Mouse (Mus musculus) left cerebral cortex, adult 2 months (tissue): Measurements from ENCODE around the gene Uhrf1. TPM values are rescaled to one million over a fixed set of nuclear protein-coding genes. Genes with fewer than 3 reads are reported as not detected.

Source experiments
- DNase-seq, 2 experiments: peaks; one replicate each; pipeline ENCODE4 v3.0.0; 2021 to 2022; ENCODE audit warnings: low spot score in 2 of 2, mixed read lengths in 1 of 2; ENCODE audit errors: extremely low spot score in 1 of 2
- H3K27ac ChIP-seq: fragments of 200-600 bp; 2 replicates; pipeline ENCODE4 v1.8.1; 2022
- H3K4me3 ChIP-seq: fragments of 200-600 bp; 2 replicates; pipeline ENCODE4 v1.8.1; 2022
- CTCF ChIP-seq: fragments of 200-600 bp; IDR thresholded peaks from 2 replicates; pipeline ENCODE4 v1.8.1; 2022; ENCODE audit warnings: antibody characterized with exemption, mild to moderate bottlenecking, moderate library complexity
- intact Hi-C: fragments of 180-260 bp; cut with DNase I; formaldehyde crosslinking; loops from one replicate; pipeline ENCODE4 v1.15.1; 2025
- total RNA-seq, 2 experiments: library from RNA; stranded (reverse); gene quantifications; 2 replicates each; pipeline ENCODE4 v1.2.3; 2021

Gene Uhrf1
- total RNA-seq, 2 experiments from 2014 or later: 0.70 to 0.91 TPM

DNA sequence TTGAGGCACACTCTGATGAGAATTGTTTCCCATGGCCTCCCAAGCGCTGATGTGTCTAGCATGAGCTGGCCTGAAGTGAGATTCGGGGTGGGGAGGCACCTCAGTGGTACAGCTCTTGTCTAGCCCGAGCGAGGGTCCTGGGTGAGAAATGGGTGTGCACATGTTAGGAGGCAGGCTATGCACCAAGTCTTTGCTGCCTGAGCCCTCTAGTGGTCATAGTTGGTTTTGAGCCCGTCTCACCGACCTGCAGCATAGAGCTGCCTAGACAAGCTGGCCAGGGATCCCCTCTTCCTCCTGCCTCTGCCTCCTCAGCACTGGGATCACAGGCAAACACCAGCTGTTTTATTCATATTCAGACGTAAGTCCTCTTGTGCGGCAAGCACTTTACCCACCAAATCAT is 39.1 kb upstream of the Uhrf1 start:
- peak; percentile 80 to 82 for DNase-seq
- Histone ChIP-seq H3K4me3 (no peak overlapping the region), H3K27ac (no peak overlapping the region)
- TF ChIP-seq CTCF: peak; percentile 79
- intact Hi-C loops: no loop called here

DNA sequence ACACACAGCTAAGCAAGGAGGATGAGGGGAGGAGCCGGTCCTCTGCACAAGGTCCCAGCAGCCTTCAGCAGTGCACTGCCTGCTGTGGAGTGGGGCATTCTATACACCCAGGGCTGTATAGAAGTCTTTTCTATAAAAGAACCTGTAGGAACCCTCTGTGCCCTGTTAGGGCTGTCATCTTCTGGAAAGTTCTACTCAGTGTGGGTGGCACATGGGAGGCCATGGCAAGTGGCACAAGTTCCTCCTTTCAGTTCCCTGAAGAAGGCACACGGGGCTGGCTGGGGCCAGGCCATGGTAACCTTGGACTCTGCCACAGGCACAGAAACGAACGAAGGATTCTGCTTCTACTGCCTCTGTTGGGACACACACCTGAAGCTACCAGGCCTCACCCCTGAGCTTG is 38.1 kb upstream of the Uhrf1 start:
- no peak for TF ChIP-seq CTCF
- DNase-seq: no peak
- no peak overlapping the region for H3K4me3 ChIP-seq
- peak overlapping the region; percentile 66 for H3K27ac ChIP-seq
- intact Hi-C loops: no loop called here

DNA sequence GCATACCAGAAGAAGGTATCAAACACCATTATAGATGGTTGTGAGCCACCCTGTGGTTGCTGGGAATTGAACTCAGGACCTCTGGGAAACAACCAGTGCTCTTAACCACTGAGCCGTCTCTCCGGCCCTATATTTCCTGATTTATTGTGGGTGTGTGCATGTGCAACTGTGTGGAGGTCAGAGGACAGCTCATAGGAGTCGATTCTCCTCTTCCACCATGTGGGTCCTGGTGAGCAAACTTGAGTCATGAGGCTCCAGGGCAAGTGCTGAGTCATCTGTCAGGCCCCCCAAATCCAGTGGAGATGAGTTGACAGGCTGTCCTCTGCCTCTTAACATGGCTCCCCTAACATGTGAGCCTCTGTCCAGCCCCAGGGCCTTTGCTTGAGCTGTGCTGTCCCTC is 37.3 kb upstream of the Uhrf1 start:
- peak overlapping the region; percentile 73 for H3K27ac ChIP-seq
- H3K4me3 ChIP-seq: no peak overlapping the region
- intact Hi-C loops: no loop called here
- TF ChIP-seq CTCF: no peak
- no peak for DNase-seq

- no peak for TF ChIP-seq CTCF
- peak; percentile 70 to 72 for DNase-seq
- intact Hi-C loops: no loop called here
- Histone ChIP-seq H3K27ac (peak overlapping the region; percentile 84), H3K4me3 (no peak overlapping the region)
Observed at GRCm38 (mm10) chr17:56266271-56266670, 36.9 kb upstream of the Uhrf1 start.

- peak overlapping the region; percentile 95 for H3K27ac ChIP-seq
- no peak for TF ChIP-seq CTCF
- peak overlapping the region; percentile 46 for H3K4me3 ChIP-seq
- peak; percentile 52 to 55 for DNase-seq
- intact Hi-C loops: no loop called here
Observed at GRCm38 (mm10) chr17:56269153-56269630, 33.9 kb upstream of the Uhrf1 start.

GRCm38 (mm10) chr17:56269741-56270140 is 33.4 kb upstream of the Uhrf1 start:
- Histone ChIP-seq H3K4me3 (peak overlapping the region; percentile 46), H3K27ac (peak overlapping the region; percentile 95)
- DNase-seq: no peak
- no peak for TF ChIP-seq CTCF
- intact Hi-C loops: no loop called here

DNA sequence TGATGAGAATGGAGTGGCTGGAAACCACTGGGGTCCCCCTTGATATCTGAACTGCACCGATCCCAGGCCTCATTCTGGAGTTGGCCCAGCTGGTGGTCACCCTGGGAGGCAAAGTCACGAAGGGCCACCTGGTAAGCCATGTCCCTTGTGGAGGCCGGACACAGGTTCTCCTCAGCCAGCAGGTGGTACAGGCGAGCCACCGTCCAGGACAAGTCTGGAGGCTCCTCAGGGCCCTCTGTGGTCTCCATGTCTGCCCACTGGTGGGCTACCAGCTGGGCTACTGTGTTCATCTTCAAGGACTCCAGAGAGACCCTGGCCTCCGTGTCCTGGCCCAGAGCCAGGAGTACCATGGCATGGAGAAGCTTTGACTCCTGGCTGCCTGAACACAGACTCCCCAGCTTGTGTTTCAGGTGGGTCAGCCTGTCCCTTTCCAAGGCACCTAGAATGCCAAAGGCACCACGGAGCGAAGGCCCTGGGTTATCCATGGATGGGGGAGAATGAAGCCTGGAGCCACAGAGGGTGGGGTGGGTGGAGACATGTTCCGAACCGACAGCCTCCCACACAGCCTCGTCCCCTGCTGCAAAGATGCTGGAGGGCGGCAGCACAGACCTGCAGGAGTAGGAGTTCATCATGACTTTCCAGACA is 31.4 kb upstream of the Uhrf1 start:
- intact Hi-C loops: no loop called here
- no peak overlapping the region; the same call in 1 of the 2 replicates for H3K27ac ChIP-seq
- no peak for TF ChIP-seq CTCF
- no peak for DNase-seq
- H3K4me3 ChIP-seq: no peak overlapping the region

GRCm38 (mm10) chr17:56272644-56273043 is 30.5 kb upstream of the Uhrf1 start:
- TF ChIP-seq CTCF: no peak
- Histone ChIP-seq H3K4me3 (no peak overlapping the region), H3K27ac (no peak overlapping the region)
- no peak for DNase-seq
- intact Hi-C loops: no loop called here

GRCm38 (mm10) chr17:56273482-56273881 is 29.6 kb upstream of the Uhrf1 start:
- DNase-seq: no peak
- Histone ChIP-seq H3K4me3 (no peak overlapping the region), H3K27ac (no peak overlapping the region)
- intact Hi-C loops: no loop called here
- TF ChIP-seq CTCF: no peak

DNA sequence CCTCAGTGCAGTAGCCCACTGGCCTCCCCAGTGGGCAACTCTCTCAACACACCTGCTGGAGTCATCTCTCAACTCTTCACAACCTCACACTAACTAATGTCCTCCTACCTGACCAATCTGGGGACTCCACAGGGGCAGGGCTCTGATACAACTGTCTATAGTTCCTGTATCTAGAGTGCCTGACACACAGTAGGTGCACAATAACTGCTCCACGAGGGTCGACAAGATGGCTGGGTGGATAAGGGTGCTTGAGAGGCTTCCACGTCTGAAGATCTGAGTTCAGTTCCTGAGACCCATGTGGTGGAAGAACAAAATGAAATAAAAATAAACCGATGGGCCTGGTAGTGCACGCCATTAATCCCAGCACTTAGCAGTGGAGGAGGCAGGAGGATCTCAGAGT is 29.1 kb upstream of the Uhrf1 start:
- TF ChIP-seq CTCF: no peak
- Histone ChIP-seq H3K27ac (no peak overlapping the region), H3K4me3 (no peak overlapping the region)
- intact Hi-C loops: no loop called here
- DNase-seq: no peak

DNA sequence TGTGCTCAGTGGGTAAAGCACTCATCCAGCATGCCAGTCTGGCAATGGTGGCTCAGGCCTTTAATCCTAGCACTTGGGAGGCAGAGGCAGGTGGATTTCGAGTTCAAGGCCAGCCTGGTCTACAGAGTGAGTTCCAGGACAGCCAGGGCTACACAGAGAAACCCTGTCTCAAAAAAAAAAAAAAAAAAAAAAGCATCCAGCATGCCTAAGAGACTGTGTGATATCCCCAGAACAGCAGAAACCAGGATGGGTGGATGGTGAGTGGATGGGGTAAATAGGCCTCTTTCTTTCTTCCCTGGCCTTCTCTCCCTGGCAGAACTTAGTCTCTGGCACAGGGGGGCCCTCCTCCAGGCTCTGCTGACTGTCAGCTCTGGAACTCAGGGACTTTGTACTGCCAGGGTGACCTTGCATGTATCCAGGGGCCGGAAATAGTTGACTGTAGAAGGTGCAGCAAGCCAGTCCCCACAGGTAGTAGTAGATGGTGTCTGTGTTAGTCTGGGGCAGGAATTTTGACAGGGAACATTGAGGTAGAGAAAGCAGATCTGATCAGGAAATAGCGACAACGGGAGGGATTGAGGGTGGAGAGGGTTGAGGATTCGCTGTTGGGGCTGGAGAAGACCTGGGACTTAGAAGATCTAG is 27.2 kb upstream of the Uhrf1 start:
- no peak for DNase-seq
- Histone ChIP-seq H3K4me3 (peak overlapping the region; percentile 57), H3K27ac (peak overlapping the region; percentile 91)
- no peak for TF ChIP-seq CTCF
- intact Hi-C loops: loop anchor here (2.0 to 5.0 kb wide), 2 partner anchors 51 to 76 kb away; partner anchors contain the start of gene Kdm4b

DNA sequence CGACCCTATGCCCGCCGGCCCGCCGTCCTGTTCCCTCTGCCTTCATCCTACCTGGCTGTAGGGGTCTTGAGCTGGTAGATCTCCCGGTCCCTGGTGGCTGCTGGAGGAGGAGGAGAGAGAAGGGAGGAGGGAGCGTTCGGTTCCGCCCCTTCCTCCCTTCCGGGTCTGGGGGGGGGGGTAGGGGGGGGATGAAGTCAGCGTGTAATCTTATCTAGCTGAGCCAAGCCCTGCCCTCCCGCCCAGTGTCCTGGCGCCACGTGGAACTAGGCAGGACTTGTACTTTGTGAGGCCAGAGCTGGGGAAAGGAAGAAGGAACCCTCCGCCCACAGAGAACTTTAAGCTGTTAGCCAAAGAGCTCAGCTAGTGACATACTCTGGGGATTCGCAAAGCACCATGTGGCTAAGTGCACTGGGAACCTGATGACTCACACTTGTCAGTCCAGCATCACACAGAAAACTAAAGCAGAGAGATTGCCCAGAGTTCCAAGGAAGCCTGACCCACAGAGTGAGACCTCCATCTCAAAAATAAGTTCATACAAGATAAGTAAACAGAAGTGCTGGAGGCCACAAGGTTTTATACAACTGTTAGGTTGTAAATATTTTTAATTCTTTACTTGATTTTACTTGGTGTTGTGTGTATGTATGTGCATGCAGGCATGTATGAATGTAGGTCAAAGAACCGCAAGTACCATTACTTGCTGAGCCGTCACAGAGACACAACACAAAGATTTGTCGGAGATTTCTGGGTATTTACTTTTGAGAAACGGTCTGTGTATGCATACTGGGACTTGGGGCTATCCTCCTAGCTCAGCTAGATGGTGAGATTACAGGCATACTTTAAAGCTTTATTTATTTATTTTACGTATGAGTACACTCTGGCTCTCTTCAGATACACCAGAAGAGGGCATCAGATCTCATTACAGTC is 26.2 kb upstream of the Uhrf1 start, which contains the start of gene Ticam1:
Gene Ticam1 (minus strand): TSS at position 144 of the 924 bp plus-strand sequence.
- Histone ChIP-seq H3K27ac (peak within 1 kb of the TSS; percentile 91), H3K4me3 (peak within 1 kb of the TSS; percentile 57)
- DNase-seq: peak; percentile 68 to 83
- TF ChIP-seq CTCF: peak; percentile 50
- intact Hi-C loops: loop anchor here (2.0 to 5.0 kb wide), 2 partner anchors 50 to 75 kb away; partner anchors contain the start of gene Kdm4b
